Mouse (Mus musculus): ENCODE results near the gene Taf1d.
A peak's percentile ranks its signal among the peaks of the same experiment; 100 is the strongest.
"Not testable (repeated sequence)": the region's sequence is repeated elsewhere in the genome, so short reads cannot be mapped to it uniquely, and the experiment has no call there.

Gene Taf1d

DNA sequence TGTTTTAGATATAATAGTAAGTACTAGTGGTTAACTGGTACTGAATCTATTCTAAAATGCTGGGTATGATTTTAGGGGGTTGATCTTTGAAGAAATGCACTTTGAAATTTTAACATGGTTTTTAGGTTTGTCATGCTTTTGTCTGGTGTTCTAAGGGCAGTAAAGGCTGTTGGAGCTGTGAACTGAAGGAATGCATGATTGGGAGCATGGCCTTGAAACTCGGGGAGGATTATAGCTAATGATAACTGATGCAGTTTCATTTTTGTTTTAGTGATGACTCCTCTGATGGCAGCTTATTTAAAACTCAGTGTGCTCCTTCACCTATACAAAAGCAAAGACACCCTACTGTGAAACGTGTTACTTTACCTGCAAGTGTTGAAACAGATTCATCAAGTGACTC lies 2.2 kb downstream of the Taf1d start:
- no peak for DNase-seq (ENCODE audit: low read depth, low spot score)

- DNase-seq (ENCODE audit: low read depth, low spot score) = no peak
Measured at GRCm38 (mm10) chr9:15309425-15309824, 3.4 kb downstream of the Taf1d start.

GRCm38 (mm10) chr9:15310179-15310578 lies 4.2 kb downstream of the Taf1d start:
- DNase-seq (ENCODE audit: low read depth, low spot score) = no peak

DNA sequence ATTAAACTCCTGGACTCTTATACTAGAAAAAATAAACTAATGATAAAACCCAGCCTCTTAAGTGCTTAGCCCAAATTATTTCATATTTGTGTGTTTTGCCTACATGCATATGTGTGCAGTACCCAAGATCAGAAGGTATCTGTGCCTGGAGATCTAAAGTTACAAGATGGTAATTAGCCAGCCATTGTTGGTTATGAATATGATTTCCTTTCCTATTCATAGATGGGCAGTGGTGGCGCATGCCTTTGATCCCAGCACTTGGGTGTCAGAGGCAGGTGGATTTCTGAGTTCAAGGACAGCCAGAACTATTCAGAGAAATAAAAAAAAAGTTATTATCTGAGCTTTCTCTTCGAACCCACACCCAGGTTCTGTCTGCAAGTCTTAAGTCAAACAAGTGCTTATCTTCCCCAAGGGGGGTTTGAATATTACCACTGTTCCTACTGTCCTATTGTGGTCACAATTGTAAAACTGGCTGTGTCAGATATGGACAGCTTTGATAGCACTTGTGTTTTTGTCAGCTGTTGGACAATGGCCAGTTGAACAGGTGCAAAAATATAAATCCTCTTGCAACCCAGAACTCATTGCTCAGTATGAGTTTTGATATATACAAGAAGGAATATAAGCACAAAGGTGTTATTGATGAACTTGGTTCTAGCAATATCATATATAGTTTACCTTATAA lies 6.2 kb downstream of the Taf1d start:
- no peak for DNase-seq (ENCODE audit: low read depth, low spot score)

DNA sequence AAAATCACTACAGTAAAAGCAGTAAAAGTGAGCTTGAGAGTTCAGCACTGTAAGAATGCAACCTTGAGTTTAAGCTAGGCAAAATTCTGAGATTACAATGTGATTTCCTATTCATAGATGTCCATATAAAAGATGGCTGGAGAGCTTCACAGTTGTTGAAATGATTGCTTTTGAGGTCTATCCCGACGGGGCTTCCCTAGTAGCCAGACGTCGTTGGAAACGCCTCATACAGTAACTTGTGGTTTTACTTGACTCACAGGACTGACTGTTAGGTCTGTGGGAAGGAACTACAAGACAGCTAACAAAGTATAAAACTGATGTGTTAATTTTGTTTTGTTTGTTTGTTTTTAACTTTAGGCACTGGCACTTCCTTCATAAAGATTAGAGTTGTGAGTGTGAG lies 7.6 kb downstream of the Taf1d start:
- DNase-seq (ENCODE audit: low read depth, low spot score) = no peak

GRCm38 (mm10) chr9:15314619-15315018 lies 8.6 kb downstream of the Taf1d start:
- DNase-seq (ENCODE audit: low read depth, low spot score) = no peak

- not testable (repeated sequence) for DNase-seq (ENCODE audit: low read depth, low spot score)
Measured at GRCm38 (mm10) chr9:15316296-15316695, 10.3 kb downstream of the Taf1d start.

DNA sequence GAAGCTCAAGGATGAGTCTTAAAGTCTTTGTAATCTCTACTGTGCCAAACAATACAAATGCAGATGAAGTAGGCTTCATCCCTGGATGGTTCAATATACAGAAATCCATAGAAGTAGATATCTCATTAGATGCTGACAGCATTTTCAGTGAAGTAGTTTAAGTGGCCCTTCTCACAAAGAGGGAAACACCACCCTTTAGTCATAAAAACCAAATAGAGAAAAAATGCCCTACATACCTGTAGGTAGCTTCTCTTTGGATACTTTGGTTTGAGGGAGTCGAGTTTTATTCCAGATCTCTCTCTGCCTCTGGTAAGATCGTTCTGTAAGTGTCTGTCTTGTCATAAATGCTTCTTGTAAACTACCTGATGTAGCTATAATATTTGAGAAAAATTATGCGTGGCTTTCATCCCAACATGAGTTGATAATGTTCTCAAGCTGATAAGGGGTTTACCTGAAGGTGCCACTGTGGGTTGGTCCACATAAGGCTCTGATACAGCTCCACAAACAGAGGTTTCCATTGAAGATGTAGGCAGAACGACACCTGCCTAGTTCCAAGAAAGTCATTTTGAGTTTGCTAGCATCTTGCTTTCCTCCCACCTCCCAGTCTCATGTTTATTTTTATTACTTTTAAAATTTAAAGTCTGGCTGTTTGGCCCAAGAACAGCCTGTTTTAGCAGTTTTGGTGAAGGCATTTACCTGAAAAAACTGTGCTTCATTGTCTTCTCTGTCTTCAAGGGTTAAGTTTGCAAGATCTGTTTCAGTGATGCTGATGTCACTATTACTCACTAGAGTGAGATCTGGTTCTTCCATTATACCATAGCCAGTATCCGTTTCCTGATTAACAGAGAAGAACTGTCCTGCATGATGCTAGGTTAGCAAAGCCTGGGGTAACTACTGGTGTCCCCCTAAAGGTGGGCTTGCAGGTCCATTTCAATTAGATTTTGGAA lies 11.5 kb downstream of the Taf1d start:
- DNase-seq (ENCODE audit: low read depth, low spot score) = no peak

DNA sequence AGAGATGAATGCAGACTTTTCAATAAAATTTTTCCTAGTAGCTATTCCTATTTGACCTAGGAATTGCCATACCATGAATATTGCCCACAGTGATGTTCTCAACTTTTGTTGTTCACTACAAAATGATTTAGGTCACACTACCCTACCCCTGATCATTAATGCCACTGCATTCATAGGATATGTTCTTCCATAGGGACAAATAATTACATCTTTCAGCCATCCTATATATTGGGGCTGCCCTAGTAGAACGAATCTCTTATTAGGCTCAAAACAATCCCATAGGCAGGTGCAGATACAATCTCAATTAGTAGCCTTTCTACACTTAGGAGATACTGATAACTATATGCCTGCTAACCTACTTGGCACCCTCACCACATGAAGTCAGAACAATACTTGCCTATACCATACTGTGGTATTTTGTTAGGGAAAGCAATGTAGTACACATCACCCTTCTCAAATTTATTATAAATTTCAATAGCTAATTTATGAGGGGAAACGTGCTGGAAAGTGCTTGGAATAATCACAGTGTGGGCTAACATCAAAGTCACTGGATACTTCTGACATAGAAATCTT lies 12.2 kb downstream of the Taf1d start:
- DNase-seq (ENCODE audit: low read depth, low spot score) = no peak

DNA sequence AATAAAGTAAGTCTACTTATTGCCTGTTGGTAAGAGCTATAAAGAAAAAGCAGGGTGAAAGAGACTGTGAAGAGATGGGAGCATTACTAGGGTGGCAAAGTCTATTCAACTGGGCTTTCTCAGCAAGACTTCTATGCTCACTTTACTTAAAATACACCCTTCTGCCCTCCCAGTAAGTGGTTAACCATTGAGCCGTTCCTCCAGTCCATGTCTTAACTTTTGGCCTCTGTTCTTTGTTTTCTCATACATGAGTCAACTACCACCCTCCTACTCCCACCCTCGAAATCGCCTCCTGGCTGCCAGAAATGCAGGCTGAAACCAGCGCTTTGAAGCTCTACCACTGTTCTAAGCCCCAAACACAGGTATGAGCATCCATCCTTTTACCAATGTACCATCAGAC lies 31.8 kb downstream of the Taf1d start:
- no peak for DNase-seq (ENCODE audit: low read depth, low spot score)

GRCm38 (mm10) chr9:15349925-15350324 lies 43.9 kb downstream of the Taf1d start:
- DNase-seq (ENCODE audit: low read depth, low spot score) = no peak

- no peak for DNase-seq (ENCODE audit: low read depth, low spot score)
Measured at GRCm38 (mm10) chr9:15356916-15357483, 51.0 kb downstream of the Taf1d start.

DNA sequence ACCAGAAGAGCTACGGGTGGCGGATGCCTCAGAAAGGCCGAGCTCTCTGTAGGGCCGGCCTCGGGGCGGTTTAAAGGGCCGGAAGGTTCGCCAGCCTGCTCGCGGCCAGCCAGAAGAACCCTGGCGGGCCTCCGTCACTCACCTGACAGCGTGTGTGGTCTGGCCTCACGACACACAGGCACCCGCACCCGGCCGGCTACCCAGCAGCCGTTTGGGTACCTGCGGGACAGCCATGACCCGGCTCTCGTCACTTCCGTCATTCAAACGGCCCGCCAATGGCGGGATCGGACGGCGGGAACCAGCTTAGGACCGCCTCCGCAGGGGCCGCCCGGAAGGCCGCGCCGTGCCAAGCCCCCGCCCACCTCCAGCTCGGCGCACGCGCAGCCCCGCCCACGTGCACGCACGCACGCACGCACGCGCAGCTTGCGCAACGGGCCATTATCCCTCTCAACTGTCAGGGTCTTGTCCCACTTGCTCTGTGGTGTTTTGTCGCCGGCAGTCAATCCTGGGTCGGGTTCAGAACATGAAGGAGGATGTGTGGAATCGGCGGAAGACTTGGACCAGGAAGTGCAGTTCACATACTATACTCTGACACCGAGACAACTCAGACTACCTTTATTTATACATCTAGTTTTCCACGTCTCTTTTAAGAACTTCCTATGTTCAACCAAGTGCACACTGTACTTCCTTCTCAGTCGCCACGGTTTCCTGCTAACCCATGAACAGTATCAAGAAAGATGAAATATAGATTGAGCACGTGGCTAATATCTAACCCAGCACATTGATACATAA lies 51.7 kb downstream of the Taf1d start, which contains the start of gene Cep295:
Cep295 (minus strand) TSS at position 305 of the 792 bp plus-strand sequence.
- DNase-seq (ENCODE audit: low read depth, low spot score) = peak; percentile 88

- no peak for DNase-seq (ENCODE audit: low read depth, low spot score)
Measured at GRCm38 (mm10) chr9:15364843-15365242, 58.8 kb downstream of the Taf1d start.

DNA sequence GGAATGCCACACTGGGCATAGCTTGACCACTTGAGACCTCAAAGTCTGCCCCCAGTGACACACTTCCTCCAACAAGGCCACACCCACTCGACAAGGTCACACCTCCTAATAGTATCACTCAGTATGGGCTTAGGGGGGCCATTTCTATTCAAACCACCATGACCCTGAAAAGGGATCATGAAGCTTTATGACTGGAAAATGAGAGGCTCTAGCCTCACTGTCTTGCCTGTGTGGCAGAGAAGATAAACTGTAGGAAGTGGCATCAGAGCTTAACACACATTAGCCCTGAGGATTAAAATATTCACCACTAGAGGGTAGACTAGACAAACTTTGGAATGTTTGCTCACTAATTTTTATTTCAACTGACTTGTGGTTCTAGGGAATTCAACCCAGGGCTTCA lies 59.8 kb downstream of the Taf1d start:
- DNase-seq (ENCODE audit: low read depth, low spot score) = peak; percentile 26

- no peak for DNase-seq (ENCODE audit: low read depth, low spot score)
Measured at GRCm38 (mm10) chr9:15366260-15366659, 60.2 kb downstream of the Taf1d start.

Measured in brain, embryonic 18.5 days (tissue).